Mouse (Mus musculus) kidney, adult 2 months (tissue): ENCODE data around the gene BC035947.

Experiments used
- CTCF ChIP-seq: fragments of 200-500 bp; conservative IDR thresholded peaks from 2 replicates; pipeline ENCODE4 v1.5.1; 2011; ENCODE audit warnings: low read depth, mild to moderate bottlenecking, control low read depth, low read length, moderate library complexity, mixed read lengths; ENCODE audit not compliant: insufficient read depth, insufficient read length
- POLR2A ChIP-seq: fragments of 200-500 bp; IDR thresholded peaks from one replicate; pipeline ENCODE4 v1.6.1; 2011; ENCODE audit warnings: low read depth, low read length, control low read depth

GRCm38 (mm10) chr1:78488427-78488751, 23.6 kb downstream of the BC035947 start:
- TF ChIP-seq POLR2A: no peak
- TF ChIP-seq CTCF: no peak
